Mouse (Mus musculus) macrophage (primary cell): Measurements from ENCODE around the gene Spats2. TPM values are rescaled to one million over a fixed set of nuclear protein-coding genes. Genes with fewer than 3 reads are reported as not detected.
"Not testable (repeated sequence)": the region's sequence is repeated elsewhere in the genome, so short reads cannot be mapped to it uniquely, and the experiment has no call there.

ENCODE experiments used
- H3K27ac ChIP-seq: fragments of 350-480 bp; formaldehyde crosslinking; 2 replicates; pipeline ENCODE4 v1.9.0; 2021
- H3K36me3 ChIP-seq: fragments of 350-480 bp; formaldehyde crosslinking; 2 replicates; pipeline ENCODE4 v1.9.0; 2021; ENCODE audit errors: inconsistent target
- H3K4me3 ChIP-seq: fragments of 350-480 bp; formaldehyde crosslinking; 2 replicates; pipeline ENCODE4 v1.9.0; 2021; ENCODE audit errors: inconsistent target
- H3K79me2 ChIP-seq: fragments of 350-480 bp; formaldehyde crosslinking; 2 replicates; pipeline ENCODE4 v1.9.0; 2021; ENCODE audit errors: inconsistent target
- WGBS: methylation state at CpG from one replicate; pipeline ENCODE4 v1.1.7; 2026; ENCODE audit warnings: inconsistent platforms; ENCODE audit not compliant: missing documents; 5-methylcytosine and 5-hydroxymethylcytosine counted together
- polyA plus RNA-seq: library from polyadenylated mRNA; stranded (reverse); fragments of 250-400 nt; gene quantifications from 3 replicates; pipeline ENCODE4 v1.2.4, GENCODE M21; 2018; ENCODE audit warnings: inconsistent platforms

Spats2 gene
- polyA plus RNA-seq, 1 experiment from 2014 or later: 3.2 TPM

DNA sequence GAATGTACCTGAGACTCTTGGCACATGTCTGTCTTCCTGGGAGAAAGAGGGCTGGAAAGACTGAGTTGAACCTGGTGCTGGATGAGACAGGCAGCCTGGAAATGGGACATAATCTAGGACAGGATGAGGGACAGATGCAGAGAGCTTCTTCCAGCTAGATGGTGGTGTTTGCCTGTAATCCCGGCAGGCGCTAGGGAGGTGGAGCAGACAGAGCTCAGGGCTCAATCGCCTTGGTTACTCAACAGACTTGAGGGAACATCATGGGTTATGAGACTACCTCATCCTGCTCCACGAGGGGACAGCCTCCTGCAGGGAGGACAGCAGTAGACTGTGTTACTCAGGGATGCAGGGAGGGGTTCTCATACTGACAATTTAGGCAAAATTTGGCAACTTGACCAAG, 115.5 kb downstream of the Spats2 start:
- no peaks in the 10 kb centered on the region for H3K79me2 ChIP-seq
- H3K36me3 ChIP-seq: peaks cover 23% of the 10 kb centered on the region; the same call in 1 of the 2 replicates
- 84% methylated on average over 4 of the region's 4 CpGs for WGBS
- no peak overlapping the region for H3K27ac ChIP-seq
- H3K4me3 ChIP-seq: no peak overlapping the region

DNA sequence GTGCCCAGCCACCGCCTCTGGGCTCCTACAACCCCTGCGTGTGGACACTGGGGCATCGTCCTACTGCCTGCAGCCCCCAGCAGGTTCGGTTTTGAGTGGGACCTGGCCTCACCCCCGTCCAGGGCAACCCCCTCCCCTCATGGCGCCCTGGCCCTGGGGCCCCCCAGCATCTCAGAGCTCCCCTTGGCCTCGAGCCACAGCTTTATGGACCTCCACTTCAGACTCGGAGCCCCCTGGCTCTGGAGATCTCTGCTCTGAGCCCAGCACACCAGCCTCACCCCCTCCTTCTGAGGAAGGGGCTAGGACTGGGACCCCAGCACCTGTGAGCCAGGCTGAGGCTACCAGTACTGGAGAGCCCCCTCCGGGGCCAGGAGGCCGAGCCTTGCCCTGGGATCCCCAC, 116.3 kb downstream of the Spats2 start:
- Histone ChIP-seq H3K36me3 (peaks cover 30% of the 10 kb centered on the region; the same call in 1 of the 2 replicates), H3K79me2 (no peaks in the 10 kb centered on the region), H3K4me3 (no peak overlapping the region), H3K27ac (no peak overlapping the region)
- 91% methylated on average over 9 of the region's 10 CpGs for WGBS

DNA sequence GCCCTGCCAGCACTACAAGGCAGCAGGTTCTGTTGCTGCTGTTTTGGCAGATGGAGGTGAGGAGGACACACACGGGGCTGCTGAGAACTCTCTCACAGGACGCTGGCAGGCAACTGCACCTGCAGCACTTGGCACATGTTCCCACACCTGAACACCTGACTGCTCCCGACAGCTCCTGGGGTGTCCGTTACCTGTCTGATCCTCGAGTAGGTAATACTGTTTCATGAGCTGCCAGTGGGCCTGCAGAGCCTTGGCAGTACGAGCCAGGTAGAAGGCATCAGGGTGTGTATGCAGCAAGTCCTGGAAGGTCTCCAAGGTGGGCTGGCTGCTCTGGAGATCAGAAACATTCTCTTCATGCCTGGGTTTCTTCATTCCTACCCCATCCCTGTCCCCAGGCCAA, 121.0 kb downstream of the Spats2 start:
- H3K27ac ChIP-seq, H3K4me3 ChIP-seq: not testable (repeated sequence)
- 93% methylated on average over 6 of the region's 6 CpGs for WGBS
- peaks cover 40% of the 10 kb centered on the region; the same call in 1 of the 2 replicates for H3K36me3 ChIP-seq
- H3K79me2 ChIP-seq: peaks cover 14% of the 10 kb centered on the region; the same call in 1 of the 2 replicates

DNA sequence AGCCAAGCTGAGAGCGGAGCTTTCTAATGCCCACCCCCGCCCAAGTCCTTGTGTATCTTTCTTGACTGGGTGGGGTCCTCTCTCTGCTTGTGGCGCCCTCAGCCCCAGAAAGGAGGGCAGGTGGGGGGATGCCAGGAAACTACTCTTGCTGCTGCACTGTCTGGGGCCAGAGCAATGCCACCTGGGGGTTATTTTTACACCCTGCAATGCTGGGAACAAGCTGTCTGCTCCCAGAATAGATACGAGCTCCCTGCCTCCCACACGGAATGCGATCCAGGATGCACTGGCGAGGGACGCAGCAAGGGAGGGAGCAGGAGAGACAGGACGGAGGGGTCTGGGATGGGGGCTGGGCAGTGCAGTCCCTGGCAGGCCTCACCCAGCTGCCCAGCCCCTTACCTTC, 123.3 kb downstream of the Spats2 start:
- peaks cover 14% of the 10 kb centered on the region; the same call in 1 of the 2 replicates for H3K79me2 ChIP-seq
- H3K36me3 ChIP-seq: peaks cover 32% of the 10 kb centered on the region; the same call in 1 of the 2 replicates
- no peak overlapping the region for H3K4me3 ChIP-seq
- WGBS: 96% methylated on average over 9 of the region's 9 CpGs
- H3K27ac ChIP-seq: no peak overlapping the region

DNA sequence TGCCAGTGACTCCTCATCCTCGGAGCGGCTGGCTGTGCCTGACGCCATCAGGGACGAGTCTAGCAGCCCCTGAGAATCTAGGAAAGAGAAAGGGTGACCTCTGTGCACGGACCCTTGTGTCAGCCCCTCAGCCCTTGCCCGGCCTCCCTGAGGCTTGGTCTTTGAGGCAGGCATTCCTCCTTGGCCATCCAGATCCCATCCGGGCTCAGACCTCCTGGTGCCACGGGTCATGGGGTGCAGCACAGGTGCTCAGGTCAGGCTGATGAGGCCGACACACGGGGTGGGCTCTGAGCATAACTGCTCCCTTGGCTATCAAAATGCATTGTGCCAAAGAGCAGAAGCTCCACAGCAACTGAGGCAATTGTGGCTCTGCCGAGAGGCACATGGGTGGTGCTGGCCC, 124.2 kb downstream of the Spats2 start:
- H3K79me2 ChIP-seq: peaks cover 14% of the 10 kb centered on the region; the same call in 1 of the 2 replicates
- no peak overlapping the region for H3K4me3 ChIP-seq
- H3K36me3 ChIP-seq: peaks cover 24% of the 10 kb centered on the region; the same call in 1 of the 2 replicates
- 100% methylated on average over 9 of the region's 11 CpGs for WGBS
- H3K27ac ChIP-seq: no peak overlapping the region

DNA sequence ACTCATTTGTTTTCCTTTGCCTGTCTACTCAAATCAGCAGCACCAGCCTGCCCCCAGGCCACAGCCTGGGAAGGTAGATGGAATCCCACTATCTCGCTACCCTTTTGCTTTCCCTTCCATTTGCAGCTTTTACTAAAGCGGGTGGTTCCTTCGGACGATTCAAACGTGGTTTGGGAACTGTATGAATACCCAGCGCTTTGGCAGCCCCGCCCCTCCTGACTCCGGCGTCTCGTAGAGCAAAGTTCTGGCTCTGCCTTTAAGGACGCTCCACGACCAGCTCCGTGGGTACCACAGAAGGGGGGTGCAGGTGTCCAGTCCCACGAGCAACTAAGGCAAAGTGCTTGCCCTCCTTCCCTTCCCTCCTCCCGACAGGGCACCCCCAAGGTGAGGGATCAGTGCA, 125.4 kb downstream of the Spats2 start:
- peaks cover 14% of the 10 kb centered on the region; the same call in 1 of the 2 replicates for H3K79me2 ChIP-seq
- H3K4me3 ChIP-seq: peak overlapping the region; percentile 65
- H3K36me3 ChIP-seq: peaks cover 18% of the 10 kb centered on the region; the same call in 1 of the 2 replicates
- WGBS: 1% methylated on average over 13 of the region's 15 CpGs
- 0 out of 2 replicates have a peak overlapping the region, but pooled peaks have one; percentile 13 for H3K27ac ChIP-seq

DNA sequence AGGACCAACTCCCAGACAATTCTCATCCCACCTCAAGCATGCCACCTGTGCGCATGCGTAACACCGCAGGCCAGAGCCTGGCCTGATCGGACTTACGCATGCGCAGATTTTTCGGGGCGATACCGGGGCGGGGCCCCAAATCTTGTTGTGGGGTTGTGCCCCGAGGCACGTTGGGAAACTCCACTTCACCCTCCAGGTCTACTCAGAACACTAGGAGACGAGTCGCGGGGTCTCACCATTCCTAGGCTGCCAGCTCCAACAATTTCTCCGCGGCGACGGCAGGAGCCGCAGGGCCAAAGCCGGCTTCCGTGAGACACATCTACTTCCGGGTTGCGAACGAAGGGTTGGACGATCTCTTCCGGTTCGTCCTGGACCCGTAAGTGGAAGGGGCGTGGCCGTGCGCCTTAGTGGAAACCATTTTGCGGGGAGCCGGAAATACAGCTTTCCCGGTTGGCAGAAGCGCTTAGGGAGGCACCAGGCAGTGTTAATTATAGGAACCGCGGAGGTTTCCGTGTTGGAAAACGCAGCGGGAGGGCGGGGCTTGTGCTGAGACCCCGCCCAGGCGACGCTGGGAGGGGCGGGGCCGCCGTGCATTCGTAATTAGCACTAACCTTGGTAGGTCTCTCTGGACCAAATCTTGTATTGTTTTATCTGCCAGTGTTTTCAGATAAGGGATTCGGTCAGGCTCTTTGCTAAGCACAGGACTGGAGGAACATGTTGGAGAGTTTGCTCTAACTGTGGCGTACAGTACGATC, 126.1 kb downstream of the Spats2 start, which contains the start of gene Mcrs1:
TSS of gene Mcrs1 (minus strand) at position 336 of the 755 bp plus-strand sequence.
- WGBS: 0% methylated on average over 50 of the region's 52 CpGs
- Histone ChIP-seq H3K36me3 (peaks cover 12% of the 10 kb centered on the region; the same call in 1 of the 2 replicates), H3K27ac (peak within 1 kb of the TSS; percentile 95), H3K4me3 (peak within 1 kb of the TSS; percentile 65), H3K79me2 (peaks cover 14% of the 10 kb centered on the region; the same call in 1 of the 2 replicates)

DNA sequence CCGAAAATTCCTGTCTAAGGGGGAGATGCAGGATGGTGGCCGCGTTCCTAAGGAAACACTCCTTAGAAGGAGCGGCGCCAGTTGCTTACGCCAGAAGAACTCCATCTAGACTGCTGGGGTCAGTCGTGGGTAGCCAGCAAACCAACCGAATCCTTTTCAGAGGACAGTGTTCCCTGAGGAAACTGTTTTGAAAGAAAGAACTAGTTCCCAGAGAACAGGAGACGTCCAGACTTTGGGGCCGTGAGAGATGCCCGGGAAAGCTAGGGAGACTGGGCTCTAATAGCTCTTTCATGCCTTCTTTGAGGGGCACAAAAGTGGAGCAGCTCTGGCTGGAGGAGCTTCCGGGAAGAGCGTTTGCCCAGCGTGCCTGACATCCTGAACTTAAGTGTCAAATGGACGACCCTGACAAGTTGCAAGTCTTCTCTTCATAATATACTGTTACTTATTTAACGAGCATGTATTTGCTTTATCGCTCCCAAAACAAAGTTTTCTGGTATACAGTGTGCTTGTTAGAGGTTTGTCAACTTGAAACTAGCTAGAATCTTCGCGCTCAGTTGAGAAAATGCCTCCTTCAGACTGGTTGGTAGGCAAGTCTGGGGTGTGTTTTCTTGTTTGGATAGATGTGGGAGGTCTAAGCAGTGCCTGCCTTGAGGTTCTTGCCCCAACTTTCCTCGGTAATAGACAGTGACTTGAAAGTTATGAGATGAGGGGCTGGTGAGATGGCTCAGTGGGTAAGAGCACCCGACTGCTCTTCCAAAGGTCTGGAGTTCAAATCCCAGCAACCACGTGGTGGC, 126.9 kb downstream of the Spats2 start:
- Histone ChIP-seq H3K27ac (peak overlapping the region; percentile 95), H3K4me3 (peak overlapping the region; percentile 65), H3K36me3 (peaks cover 4% of the 10 kb centered on the region; the same call in 1 of the 2 replicates), H3K79me2 (peaks cover 14% of the 10 kb centered on the region; the same call in 1 of the 2 replicates)
- 4% methylated on average over 21 of the region's 22 CpGs for WGBS

DNA sequence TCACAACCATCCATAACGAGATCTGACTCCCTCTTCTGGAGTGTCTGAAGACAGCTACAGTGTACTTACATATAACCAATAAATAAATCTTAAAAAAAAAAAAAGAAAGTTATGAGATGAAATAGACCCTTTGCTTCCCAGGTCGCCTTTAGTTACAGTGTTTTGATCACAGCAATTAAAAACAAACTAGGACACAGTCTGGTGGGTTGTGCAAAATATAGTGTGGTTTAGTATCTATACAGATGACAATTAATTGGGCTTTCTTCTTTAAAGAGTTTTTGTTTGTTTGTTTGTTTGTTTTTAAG, 127.4 kb downstream of the Spats2 start:
- not testable (repeated sequence) for H3K27ac ChIP-seq, H3K36me3 ChIP-seq, H3K4me3 ChIP-seq
- peaks cover 14% of the 10 kb centered on the region; the same call in 1 of the 2 replicates for H3K79me2 ChIP-seq
- 89% methylated on average over 1 of the region's 2 CpGs for WGBS

DNA sequence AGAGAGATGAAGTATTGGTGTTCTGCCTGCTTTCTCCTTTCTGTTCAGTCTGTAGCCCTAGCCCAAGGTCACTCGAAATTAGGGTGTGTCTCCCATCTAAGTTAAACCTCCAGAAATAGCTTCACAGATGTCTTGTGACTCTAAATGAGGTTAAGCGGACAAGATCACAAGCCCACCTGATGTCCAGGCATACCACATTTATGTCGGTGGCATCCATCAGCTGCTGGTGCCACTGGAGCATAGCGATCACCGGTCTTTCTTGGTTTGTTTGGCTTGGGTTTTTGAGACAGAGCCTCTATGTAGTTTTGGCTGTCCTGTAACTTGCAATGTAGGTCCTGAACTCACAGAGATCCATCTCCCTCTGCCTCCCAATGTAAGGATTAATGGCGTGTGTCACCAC, 128.1 kb downstream of the Spats2 start:
- H3K27ac ChIP-seq: no peak overlapping the region
- 96% methylated on average over 6 of the region's 6 CpGs for WGBS
- H3K4me3 ChIP-seq: no peak overlapping the region

DNA sequence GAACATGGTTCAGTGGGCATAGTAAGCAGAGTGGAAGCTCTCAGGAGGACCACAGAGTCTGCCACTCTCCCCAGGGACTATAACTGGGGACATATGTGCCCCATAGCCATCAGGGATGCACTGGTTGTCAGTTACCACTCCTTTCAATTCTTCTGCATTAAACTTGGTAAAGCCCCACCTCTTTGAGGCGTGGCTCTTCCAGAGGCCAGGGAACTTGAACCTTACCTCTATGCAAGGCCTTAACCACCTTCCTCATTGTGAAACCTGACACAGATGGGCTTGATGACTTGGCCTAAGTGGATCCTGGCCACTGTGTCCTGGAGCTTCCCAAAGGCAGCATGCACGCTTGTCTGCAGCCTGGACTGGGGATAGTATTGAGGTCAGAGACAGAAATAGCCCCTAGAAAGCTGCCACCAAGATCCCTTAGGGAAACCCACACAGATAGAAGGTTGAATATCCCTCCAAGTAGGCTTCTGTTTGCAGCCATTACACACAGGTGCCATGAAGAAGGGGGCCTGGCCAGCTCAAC, 128.8 kb downstream of the Spats2 start:
- Histone ChIP-seq H3K36me3 (no peaks in the 10 kb centered on the region), H3K27ac (no peak overlapping the region), H3K79me2 (peaks cover 14% of the 10 kb centered on the region; the same call in 1 of the 2 replicates), H3K4me3 (no peak overlapping the region)
- WGBS: 97% methylated on average over 2 of the region's 2 CpGs

More for the DNA sequence above, 128.1 kb downstream of the Spats2 start:
- Histone ChIP-seq H3K79me2 (peaks cover 14% of the 10 kb centered on the region; the same call in 1 of the 2 replicates), H3K36me3 (no peaks in the 10 kb centered on the region)

DNA sequence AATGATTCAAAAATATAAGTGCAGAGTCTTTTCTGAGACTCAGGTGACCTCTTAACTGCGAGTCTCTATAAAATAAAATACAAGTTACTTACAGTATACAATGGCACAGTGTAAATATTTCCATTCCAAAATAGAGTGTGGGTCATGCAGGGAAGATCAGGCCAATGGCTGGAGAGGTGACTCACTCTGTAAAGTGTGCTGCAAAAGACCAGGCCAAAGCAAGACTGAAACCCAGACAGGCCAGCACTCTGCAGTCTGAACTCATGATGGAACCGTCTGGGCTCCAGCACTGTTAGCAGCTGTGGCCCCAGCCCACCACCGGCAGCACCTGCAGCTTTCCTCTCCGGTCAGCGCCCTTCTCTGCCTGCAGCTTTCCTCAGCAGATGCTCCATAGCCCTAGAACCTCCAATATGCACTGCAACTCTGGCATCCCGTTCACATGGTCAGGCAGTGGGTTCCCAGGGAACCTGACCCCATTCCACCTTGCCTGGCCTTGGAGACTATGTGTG, 129.6 kb downstream of the Spats2 start:
- H3K4me3 ChIP-seq: no peak overlapping the region
- 95% methylated on average over 6 of the region's 6 CpGs for WGBS
- peaks cover 9% of the 10 kb centered on the region; the same call in 1 of the 2 replicates for H3K79me2 ChIP-seq
- H3K27ac ChIP-seq: no peak overlapping the region
- H3K36me3 ChIP-seq: no peaks in the 10 kb centered on the region

DNA sequence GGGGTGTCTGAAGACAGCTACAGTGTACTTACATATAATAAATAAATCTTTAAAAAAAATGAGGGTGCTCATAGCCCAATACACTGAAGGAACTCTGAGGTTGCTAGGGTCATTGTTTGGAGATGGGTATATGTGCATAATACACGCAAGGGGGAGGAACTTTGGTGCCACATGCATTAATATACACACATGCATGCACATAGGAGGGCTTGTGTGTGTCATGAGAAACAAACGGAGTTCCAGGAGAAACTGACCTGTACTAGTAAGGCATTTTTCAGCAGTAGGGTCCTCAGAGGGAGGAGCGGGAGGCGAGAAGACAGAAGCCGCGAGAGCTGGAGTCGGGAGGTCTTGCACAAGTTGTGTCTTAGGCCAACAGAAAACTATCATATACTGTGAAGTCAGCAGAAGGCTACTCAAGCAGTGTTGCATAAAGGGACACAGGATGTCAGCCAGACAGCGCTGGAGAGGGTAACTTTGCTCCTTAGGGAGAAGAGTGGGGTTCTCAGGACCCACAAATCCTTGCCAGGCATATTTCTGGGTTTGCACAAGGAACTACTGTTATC, 133.5 kb downstream of the Spats2 start:
- H3K4me3 ChIP-seq: no peak overlapping the region
- H3K36me3 ChIP-seq: no peaks in the 10 kb centered on the region
- no peaks in the 10 kb centered on the region for H3K79me2 ChIP-seq
- H3K27ac ChIP-seq: peak overlapping the region; percentile 16
- 43% methylated on average over 8 of the region's 8 CpGs for WGBS

DNA sequence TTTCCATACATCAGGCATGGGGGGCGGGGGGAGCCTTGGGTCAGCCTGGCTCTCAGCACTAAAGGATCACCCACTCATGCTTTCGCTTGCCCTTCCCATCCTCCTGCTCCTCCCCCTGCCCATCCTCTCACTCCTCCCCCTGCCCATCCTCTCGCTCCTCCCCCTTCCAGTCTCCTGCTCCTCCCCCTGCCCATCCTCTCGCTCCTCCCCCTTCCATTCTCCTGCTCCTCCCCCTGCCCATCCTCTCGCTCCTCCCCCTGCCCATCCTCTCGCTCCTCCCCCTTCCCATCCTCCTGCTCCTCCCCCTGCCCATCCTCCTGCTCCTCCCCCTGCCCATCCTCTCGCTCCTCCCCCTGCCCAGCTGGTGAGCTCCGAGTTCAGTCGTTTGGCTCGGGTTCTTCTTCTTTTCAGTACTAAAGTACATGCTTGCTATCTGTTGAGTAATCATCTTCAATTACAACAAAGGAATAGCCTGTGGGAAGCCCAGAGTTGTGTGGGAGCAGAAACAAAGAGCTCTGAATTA, 134.1 kb downstream of the Spats2 start:
- no peaks in the 10 kb centered on the region for H3K79me2 ChIP-seq
- H3K27ac ChIP-seq: peak overlapping the region; percentile 16
- H3K36me3 ChIP-seq: no peaks in the 10 kb centered on the region
- no CpG with 5 or more reads among the region's 10 CpGs for WGBS
- no peak overlapping the region for H3K4me3 ChIP-seq
